Mouse (Mus musculus) midbrain, embryonic 11.5 days (tissue): ENCODE results near the gene Zfp658. TPM values are rescaled to one million over a fixed set of nuclear protein-coding genes. Genes with fewer than 3 reads are reported as not detected.

Source experiments
- ATAC-seq: fragments of 200-750 bp; cut with Nextera tagmentation; 2 replicates; pipeline ENCODE4 v1.8.0; 2017; ENCODE audit warnings: moderate TSS enrichment, moderate library complexity; ENCODE audit not compliant: low FRiP score
- DNase-seq: peaks from one replicate; pipeline ENCODE4 v3.0.0; 2015; ENCODE audit warnings: low spot score; ENCODE audit errors: missing footprints
- H3K27ac ChIP-seq: fragments of 300-500 bp; sonication (generic); 2 replicates; pipeline ENCODE4 v1.5.1; 2014; ENCODE audit warnings: low read depth, low read length
- H3K27me3 ChIP-seq: fragments of 300-500 bp; sonication (generic); 2 replicates; pipeline ENCODE4 v1.6.1; 2014; ENCODE audit warnings: mild to moderate bottlenecking, low read length, moderate library complexity, mixed read lengths; ENCODE audit not compliant: control insufficient read depth, insufficient read depth
- H3K36me3 ChIP-seq: fragments of 300-500 bp; sonication (generic); 2 replicates; pipeline ENCODE4 v1.6.1; 2014; ENCODE audit warnings: mild to moderate bottlenecking, low read length, moderate library complexity, mixed read lengths; ENCODE audit not compliant: control insufficient read depth, insufficient read depth
- H3K4me1 ChIP-seq: fragments of 300-500 bp; sonication (generic); 2 replicates; pipeline ENCODE4 v1.6.1; 2014; ENCODE audit warnings: low read length; ENCODE audit not compliant: control insufficient read depth, insufficient read depth
- H3K4me2 ChIP-seq: fragments of 300-500 bp; sonication (generic); 2 replicates; pipeline ENCODE4 v1.6.1; 2014; ENCODE audit warnings: mild to moderate bottlenecking, moderate library complexity
- H3K4me3 ChIP-seq: fragments of 300-500 bp; sonication (generic); 2 replicates; pipeline ENCODE4 v1.5.1; 2014; ENCODE audit warnings: low read depth, low read length
- H3K9ac ChIP-seq: fragments of 300-500 bp; sonication (generic); 2 replicates; pipeline ENCODE4 v1.6.1; 2014; ENCODE audit warnings: low read length
- H3K9me3 ChIP-seq: fragments of 300-500 bp; sonication (generic); 2 replicates; pipeline ENCODE4 v1.6.1; 2016; ENCODE audit warnings: low read length; ENCODE audit not compliant: control insufficient read depth
- WGBS: fragments of 180-500 bp; shearing (Covaris S2); extraction: QIAGEN DNeasy Blood & Tissue Kit; methylation state at CpG from one replicate; pipeline ENCODE4 v1.1.7; 2014; 5-methylcytosine and 5-hydroxymethylcytosine counted together
- polyA plus RNA-seq: library from polyadenylated mRNA; unstranded; fragments of >200 nt; fragmentation: Nextera tagmentation; extraction: Ambion mirVana; gene quantifications from 2 replicates; pipeline ENCODE4 v1.2.1, GENCODE M21; 2014

The Zfp658 gene
- 6.7 and 8.7 TPM in 2 replicates for polyA plus RNA-seq

GRCm38 (mm10) chr7:43562006-43562633 is at the start of gene Zfp658:
TSS of gene Zfp658 (plus strand) at chr7:43562256.
- Histone ChIP-seq H3K36me3 (peaks cover 2% of the 10 kb centered on the region; the same call in 1 of the 2 replicates), H3K4me1 (peaks cover 9% of the 10 kb centered on the region), H3K9me3 (no peaks in the 10 kb centered on the region), H3K4me2 (peak within 1 kb of the TSS; percentile 65), H3K9ac (peak within 1 kb of the TSS; percentile 76), H3K4me3 (peak within 1 kb of the TSS; percentile 60), H3K27ac (peak within 1 kb of the TSS; percentile 87), H3K27me3 (no peaks in the 10 kb centered on the region)
- peak; percentile 92 for ATAC-seq
- under 1% methylated on average over 27 of the region's 27 CpGs for WGBS
- peak; percentile 99 for DNase-seq

GRCm38 (mm10) chr7:43512519-43512918 is 49.5 kb upstream of the Zfp658 start:
- no peak overlapping the region for H3K9ac ChIP-seq
- no peaks in the 10 kb centered on the region for H3K9me3 ChIP-seq
- H3K27me3 ChIP-seq = no peaks in the 10 kb centered on the region
- no peak for DNase-seq
- no peak for ATAC-seq
- H3K36me3 ChIP-seq = no peaks in the 10 kb centered on the region
- H3K4me2 ChIP-seq = no peak overlapping the region
- H3K27ac ChIP-seq = no peak overlapping the region
- H3K4me1 ChIP-seq = no peaks in the 10 kb centered on the region
- H3K4me3 ChIP-seq = no peak overlapping the region
- 81% methylated on average over 4 of the region's 4 CpGs for WGBS

GRCm38 (mm10) chr7:43515076-43515475 is 47.0 kb upstream of the Zfp658 start:
- no peak overlapping the region for H3K4me2 ChIP-seq
- H3K9me3 ChIP-seq = no peaks in the 10 kb centered on the region
- H3K4me1 ChIP-seq = no peaks in the 10 kb centered on the region
- H3K9ac ChIP-seq = no peak overlapping the region
- DNase-seq (no peak), ATAC-seq (no peak)
- H3K36me3 ChIP-seq = no peaks in the 10 kb centered on the region
- H3K27me3 ChIP-seq = no peaks in the 10 kb centered on the region
- H3K27ac ChIP-seq = no peak overlapping the region
- H3K4me3 ChIP-seq = no peak overlapping the region
- 87% methylated on average over 5 of the region's 5 CpGs for WGBS

GRCm38 (mm10) chr7:43518341-43518740 is 43.7 kb upstream of the Zfp658 start:
- WGBS = 83% methylated on average over 15 of the region's 15 CpGs
- Histone ChIP-seq H3K27me3 (no peaks in the 10 kb centered on the region), H3K27ac (no peak overlapping the region), H3K36me3 (no peaks in the 10 kb centered on the region), H3K4me3 (no peak overlapping the region), H3K4me1 (no peaks in the 10 kb centered on the region), H3K9me3 (no peaks in the 10 kb centered on the region), H3K9ac (no peak overlapping the region), H3K4me2 (no peak overlapping the region)
- ATAC-seq = no peak
- no peak for DNase-seq

GRCm38 (mm10) chr7:43522776-43523175 is 39.3 kb upstream of the Zfp658 start:
- 91% methylated on average over 2 of the region's 2 CpGs for WGBS

GRCm38 (mm10) chr7:43525313-43525712 is 36.7 kb upstream of the Zfp658 start:
- Histone ChIP-seq H3K4me1 (no peaks in the 10 kb centered on the region), H3K27ac (no peak overlapping the region), H3K9me3 (no peaks in the 10 kb centered on the region), H3K4me2 (no peak overlapping the region), H3K9ac (no peak overlapping the region), H3K27me3 (no peaks in the 10 kb centered on the region), H3K36me3 (no peaks in the 10 kb centered on the region), H3K4me3 (no peak overlapping the region)
- ATAC-seq (no peak), DNase-seq (no peak)
- 63% methylated on average over 3 of the region's 3 CpGs for WGBS

More at GRCm38 (mm10) chr7:43522776-43523175, 39.3 kb upstream of the Zfp658 start:
- H3K9me3 ChIP-seq = no peaks in the 10 kb centered on the region
- ATAC-seq (no peak), DNase-seq (no peak)
- H3K27me3 ChIP-seq = no peaks in the 10 kb centered on the region
- H3K9ac ChIP-seq = no peak overlapping the region
- H3K4me3 ChIP-seq = no peak overlapping the region
- no peaks in the 10 kb centered on the region for H3K4me1 ChIP-seq
- no peak overlapping the region for H3K27ac ChIP-seq
- no peak overlapping the region for H3K4me2 ChIP-seq
- H3K36me3 ChIP-seq = no peaks in the 10 kb centered on the region

GRCm38 (mm10) chr7:43530216-43530785 is 31.8 kb upstream of the Zfp658 start:
- ATAC-seq (no peak), DNase-seq (no peak)
- Histone ChIP-seq H3K4me1 (no peaks in the 10 kb centered on the region), H3K4me2 (no peak overlapping the region), H3K27me3 (no peaks in the 10 kb centered on the region), H3K9me3 (no peaks in the 10 kb centered on the region), H3K27ac (no peak overlapping the region), H3K9ac (no peak overlapping the region), H3K36me3 (no peaks in the 10 kb centered on the region), H3K4me3 (no peak overlapping the region)
- WGBS = 82% methylated on average over 8 of the region's 8 CpGs

- no peak overlapping the region for H3K9ac ChIP-seq
- ATAC-seq = no peak
- 83% methylated on average over 9 of the region's 9 CpGs for whole genome bisulfite sequencing
Observed at GRCm38 (mm10) chr7:43532936-43533505, 29.0 kb upstream of the Zfp658 start.

GRCm38 (mm10) chr7:43538524-43538923 is 23.5 kb upstream of the Zfp658 start:
- no peak overlapping the region for H3K4me2 ChIP-seq
- no peak overlapping the region for H3K4me3 ChIP-seq
- no peaks in the 10 kb centered on the region for H3K9me3 ChIP-seq
- no peaks in the 10 kb centered on the region for H3K27me3 ChIP-seq
- no peak for ATAC-seq
- H3K36me3 ChIP-seq = no peaks in the 10 kb centered on the region
- WGBS = 78% methylated on average over 4 of the region's 4 CpGs
- DNase-seq = no peak
- no peak overlapping the region for H3K27ac ChIP-seq
- no peak overlapping the region for H3K9ac ChIP-seq
- H3K4me1 ChIP-seq = no peaks in the 10 kb centered on the region

More at GRCm38 (mm10) chr7:43532936-43533505, 29.0 kb upstream of the Zfp658 start:
- Histone ChIP-seq H3K27me3 (no peaks in the 10 kb centered on the region), H3K27ac (no peak overlapping the region), H3K36me3 (no peaks in the 10 kb centered on the region), H3K4me2 (no peak overlapping the region), H3K4me1 (no peaks in the 10 kb centered on the region), H3K4me3 (no peak overlapping the region), H3K9me3 (no peaks in the 10 kb centered on the region)
- DNase-seq = no peak
